Mouse (Mus musculus) G1E-ER4 (cell line): ENCODE measurements around the gene Mrpl41. TPM values are rescaled to one million over a fixed set of nuclear protein-coding genes. Genes with fewer than 3 reads are reported as not detected.

Experiments
- GATA1 ChIP-seq: IDR thresholded peaks from one replicate; pipeline ENCODE4 v1.8.0; 2012; ENCODE audit warnings: low read length, inconsistent platforms
- polyA plus RNA-seq: library from polyadenylated mRNA; stranded (reverse); fragments of >175 nt; gene quantifications from 2 replicates; pipeline ENCODE4 v1.2.3, GENCODE M21; 2012

Mrpl41 gene
- polyA plus RNA-seq, 1 experiment = 27.3 TPM

DNA sequence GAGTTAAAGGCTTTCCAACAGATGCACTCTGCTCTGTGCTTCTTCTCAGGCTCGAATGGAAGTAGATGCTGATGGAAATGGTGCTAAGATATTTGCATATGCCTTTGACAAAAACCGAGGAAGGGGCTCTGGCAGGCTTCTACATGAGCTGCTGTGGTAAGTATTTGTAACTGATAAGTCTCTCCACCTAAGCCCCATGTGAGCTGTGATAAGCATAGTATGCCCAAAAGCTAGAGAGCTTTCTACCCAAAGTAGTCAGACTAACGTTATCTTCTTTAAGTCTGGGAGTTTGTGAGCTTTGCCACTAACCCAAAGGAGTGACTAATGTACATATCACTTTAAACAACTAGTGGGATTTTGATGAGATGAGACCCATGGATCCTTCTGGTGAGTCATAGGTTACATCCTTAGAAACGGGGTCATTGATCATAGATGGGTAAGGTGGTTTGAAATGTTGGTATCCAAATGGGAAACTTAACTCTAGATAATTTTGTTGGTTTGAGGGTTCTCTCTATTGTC lies 22.3 kb downstream of the Mrpl41 start:
- no peak for TF ChIP-seq GATA1

DNA sequence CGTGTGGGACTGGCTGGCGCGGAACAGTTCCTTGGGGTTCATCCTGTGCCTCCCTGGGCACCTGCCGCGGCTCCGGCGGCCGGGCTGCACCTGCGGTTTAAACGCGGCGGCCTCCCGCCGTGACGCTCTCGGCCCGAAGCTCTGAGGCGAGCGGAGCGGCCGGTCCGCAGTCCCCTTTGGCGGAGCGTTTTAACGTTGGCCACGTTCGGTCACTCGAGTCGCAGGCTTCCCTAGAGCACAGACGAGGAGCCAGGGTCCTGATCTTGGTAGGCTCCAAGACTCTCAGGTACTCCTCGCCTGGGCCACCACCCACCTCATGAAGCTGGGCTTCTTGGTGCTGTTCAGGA lies 24.7 kb downstream of the Mrpl41 start:
- TF ChIP-seq GATA1 = no peak

DNA sequence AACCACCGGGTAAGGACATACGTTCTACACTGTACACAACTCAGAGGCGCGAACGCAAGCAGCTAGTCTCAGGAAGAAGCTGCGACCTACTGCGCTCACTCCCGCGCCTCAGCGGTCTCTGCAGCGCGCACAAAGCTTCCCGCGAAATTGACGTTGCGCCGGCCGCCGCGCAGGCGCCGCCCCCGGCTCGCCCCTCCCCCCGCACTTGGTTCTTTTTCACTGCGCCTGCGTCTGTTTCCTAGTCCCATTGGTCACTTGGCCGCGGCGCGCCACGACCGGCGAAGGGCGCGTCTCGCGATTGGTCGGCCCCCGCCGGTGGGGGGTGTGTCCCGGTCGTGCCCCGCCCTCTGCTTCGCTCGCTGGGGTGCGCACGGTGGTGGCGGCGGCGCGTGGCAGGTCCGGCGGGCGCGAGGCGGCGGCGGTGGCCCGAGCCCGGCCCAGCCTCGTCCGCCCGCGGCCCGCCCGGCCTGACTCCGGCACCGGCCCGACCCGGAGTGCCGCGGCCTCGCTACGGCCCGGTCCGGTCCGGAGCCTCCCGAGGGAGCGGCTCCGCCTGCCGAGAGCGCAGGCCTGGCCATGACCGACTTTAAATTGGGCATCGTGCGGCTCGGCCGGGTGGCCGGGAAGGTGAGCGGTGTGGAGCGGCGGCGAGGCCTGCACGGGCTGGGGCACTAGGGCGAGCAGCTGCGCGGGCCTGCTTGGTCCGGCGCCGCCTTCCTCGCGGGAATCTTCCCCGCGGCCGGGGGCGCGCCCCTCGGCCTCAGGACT lies 25.3 kb downstream of the Mrpl41 start, which contains the start of gene Zmynd19:
Gene Zmynd19 (plus strand): TSS at position 372 of the 768 bp plus-strand sequence.
- no peak for TF ChIP-seq GATA1

DNA sequence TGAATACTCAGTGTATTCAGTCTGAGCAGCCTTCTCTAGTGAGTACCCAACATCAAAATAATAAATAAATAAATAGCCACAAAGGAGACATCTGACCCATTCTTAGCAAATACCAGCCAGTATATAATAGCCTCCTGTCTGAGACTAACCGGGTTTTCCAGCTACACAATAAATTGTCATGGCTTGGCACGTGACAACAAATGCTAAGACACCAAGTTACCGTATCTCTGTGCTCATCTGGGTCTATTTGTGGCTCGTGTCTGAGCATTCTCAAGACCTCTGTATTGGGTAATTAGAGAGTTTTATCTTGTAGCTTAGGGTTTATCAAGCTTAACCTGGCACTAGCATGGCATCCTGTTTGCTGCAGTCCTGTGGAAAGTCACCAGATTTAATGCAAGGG lies 32.8 kb downstream of the Mrpl41 start:
- peak; percentile 14 for TF ChIP-seq GATA1

DNA sequence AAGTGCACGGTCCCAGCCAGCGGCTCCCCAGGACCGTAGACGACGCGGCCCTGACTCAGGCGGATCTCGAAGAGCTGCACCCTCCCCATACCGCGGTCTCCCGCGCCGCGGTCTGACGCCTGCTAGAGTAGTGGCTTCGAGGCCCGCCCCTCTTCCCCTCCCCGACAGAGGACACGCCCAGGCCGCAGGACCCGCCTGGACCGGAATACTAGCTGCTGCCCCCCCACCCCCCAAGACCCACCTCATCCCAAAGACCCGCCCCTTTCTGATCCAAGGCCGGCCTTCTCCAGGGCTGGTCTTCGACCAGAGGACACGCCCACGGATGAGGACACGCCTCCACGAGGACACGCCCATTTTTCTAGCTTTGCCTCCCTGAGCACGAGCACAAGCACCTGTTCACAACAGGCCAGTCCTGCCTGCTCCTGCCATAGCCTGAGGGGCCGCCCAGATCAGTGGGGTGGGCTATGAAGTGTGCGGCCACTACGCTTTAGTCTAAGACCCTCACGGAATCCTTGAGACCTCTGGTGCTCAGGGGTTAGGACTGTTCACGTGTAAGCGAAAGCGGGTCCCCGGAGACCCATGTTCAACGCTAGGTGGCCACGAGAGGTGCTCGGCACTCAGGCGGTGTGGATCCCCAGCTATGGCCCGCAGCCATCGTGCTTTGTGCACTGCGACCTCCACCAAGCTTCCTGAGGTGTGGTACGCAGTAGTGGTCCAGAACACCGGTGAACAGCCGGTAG lies 39.7 kb downstream of the Mrpl41 start, which contains the start of gene Arrdc1:
Gene Arrdc1 (minus strand): TSS at position 196 of the 740 bp plus-strand sequence.
- TF ChIP-seq GATA1 = no peak

DNA sequence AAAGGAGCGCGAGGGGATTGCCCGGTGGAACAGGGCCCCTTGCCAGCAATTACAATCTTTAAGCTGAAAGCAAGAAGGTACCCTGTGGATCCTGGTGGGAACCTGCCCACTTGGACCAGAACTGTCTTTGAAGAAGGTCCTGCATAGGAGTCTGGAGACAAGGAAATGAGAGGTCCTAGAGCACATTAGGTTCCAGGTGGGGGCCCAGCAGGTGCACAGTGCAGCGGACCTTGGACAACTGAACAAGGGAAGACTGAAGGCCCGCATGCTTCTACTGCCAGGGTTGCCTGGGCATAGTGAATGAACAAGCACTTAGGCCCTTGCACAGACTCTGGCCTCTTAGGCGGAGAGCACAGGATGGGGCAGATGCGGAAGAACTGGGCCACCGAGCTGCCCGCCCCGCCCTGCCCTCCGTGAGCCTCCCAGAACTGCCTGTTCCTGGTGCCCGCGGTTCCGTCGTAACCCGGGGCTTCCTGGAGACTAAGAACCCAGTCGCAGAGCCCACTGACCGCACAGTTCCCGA lies 40.4 kb downstream of the Mrpl41 start:
- TF ChIP-seq GATA1 = no peak

DNA sequence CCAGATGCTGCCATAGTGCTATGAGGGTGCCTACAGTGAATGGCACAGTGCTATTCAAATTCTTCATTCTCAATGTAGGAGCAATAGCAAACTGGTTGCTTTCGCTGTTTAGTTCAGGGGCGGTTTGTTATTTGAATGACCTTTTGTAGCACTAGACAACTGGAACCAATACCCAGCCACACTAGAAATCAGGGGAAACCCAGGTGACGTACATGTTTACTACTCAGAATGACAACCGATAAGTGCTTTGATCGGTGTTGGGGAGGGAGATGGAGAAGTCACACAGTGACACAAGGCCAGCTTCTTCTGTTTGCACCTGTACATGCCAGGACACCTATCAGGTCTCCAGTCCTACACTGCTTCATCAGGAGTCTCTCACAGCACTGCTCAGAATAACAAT lies 45.3 kb downstream of the Mrpl41 start:
- TF ChIP-seq GATA1 = no peak

DNA sequence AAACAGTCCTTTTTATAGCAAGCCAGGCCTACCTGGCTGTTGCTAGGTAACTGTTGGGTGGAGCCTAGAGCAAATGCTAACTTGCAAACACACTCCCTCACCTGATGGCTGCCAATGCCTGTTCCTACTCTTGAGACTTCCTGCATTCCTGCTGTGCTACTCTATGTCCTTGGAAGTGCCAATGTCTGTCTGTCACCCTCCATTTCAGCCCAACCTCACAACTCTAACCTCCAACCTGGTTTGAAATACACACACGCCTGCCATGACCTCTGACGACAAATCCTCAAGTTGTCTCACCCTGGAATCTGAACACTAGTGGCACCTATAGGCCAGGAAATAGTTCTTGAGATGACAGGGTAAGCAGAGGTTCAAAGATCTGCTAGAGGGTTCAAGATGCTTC lies 45.8 kb downstream of the Mrpl41 start:
- no peak for TF ChIP-seq GATA1

DNA sequence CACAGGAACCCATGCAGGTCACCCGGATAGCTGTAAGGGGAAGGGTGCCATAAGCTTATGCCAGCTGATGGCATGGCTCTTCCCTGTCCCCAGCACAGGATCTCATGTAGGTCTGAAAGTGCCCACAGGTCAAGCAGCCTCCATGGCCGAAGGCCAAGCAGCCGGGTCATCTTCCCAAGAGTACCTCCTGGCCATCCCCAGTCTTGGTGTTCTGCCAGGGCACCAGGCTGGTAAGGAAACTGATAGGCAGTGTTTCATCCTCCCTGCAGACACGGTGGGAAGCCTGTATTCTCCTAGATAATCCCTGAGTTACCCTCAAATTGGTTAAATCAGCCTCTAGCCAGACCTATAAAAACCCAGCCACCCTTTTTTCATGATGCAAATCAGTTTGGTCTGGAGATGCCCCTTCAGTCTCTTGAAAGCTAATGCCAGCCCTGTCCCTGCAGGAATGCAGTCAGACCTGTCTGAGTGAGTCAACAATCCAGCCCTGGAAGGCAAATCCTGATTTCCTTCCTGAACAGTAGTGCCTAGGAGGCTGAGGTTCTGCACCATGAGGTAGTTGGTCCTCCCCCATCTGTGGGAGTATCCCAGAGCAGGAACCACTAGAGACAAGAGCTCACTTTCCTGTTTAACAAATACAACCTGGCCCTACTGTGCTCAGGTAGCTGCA lies 47.0 kb downstream of the Mrpl41 start:
- TF ChIP-seq GATA1 = no peak

DNA sequence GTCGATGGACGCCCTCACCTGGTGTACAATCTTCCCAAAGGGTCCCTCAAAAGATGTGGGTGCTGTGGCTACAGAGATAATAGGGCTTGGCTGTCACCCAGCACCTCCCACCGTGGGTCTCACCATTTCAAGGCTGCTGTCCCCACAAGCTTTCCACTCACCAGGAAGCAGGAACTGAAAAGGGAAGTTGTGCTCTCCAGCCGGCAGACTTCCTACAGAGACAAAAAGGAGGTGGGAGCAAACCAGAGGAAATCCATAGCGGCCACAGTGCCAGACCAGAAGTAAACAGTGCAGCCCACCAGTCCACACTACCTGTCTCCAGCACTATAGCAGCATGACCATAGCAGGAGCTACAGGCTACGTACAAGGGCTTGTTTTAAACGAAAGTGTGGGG lies 47.9 kb downstream of the Mrpl41 start:
- no peak for TF ChIP-seq GATA1

DNA sequence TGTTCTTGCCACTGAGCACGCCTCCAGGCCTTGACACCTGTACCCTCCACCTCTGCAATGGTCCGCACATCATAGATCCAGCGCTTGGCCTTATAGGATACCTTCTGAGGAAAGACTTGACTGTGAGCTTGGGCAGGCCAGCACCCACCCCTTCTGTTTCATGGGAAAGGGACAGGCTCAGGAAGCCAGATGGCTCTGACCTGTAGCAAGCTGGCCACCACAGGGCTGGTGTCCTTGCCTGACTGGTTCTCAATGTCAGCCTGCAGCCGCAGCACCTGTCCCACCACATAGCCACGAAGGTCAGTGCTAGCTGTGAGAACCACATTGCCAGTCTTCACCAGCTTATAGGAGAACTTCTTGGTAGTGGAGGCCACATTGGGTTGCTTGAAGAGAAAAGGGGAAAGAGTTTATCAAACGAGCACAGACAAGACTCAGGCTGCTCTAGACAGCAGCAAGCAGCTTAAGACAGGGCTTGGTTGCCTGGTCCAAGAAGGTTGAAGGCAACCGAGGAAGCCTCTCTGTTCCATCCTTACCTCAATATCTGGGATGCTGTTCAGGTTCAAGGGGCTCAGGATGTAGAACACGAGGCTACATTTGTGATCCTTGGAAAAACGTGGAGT lies 48.4 kb downstream of the Mrpl41 start:
- no peak for TF ChIP-seq GATA1

DNA sequence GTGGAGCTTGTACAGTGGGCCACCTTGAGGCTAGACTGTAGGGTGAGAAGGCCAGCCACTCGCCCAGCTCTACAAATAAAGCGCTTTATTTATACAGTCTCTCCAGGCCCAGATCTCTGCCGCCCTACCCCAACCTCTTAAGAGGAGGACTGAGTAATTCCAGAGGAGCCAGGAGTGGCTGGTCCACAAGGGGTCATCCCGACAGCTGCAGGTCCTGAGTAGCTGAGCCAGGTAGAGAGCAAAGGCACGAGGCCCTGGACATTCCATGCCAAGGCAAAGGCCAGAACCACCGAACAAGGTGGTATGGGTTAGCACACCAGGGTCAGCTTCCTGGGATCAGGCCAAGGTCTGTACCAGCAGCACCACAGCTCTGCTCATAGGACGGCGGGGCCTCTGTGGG lies 49.6 kb downstream of the Mrpl41 start:
- TF ChIP-seq GATA1 = no peak

Other genes with a start within 250 kb of the Mrpl41 start
- not detected in 2 replicates for gene Cacna1b, start 211.9 kb downstream of the Mrpl41 start, polyA plus RNA-seq
- 59.4 and 65.7 TPM in 2 replicates for gene Ehmt1, start 55.5 kb downstream of the Mrpl41 start, polyA plus RNA-seq
- 28.2 and 39.2 TPM in 2 replicates for gene Arrdc1, start 39.8 kb downstream of the Mrpl41 start, polyA plus RNA-seq
- gene Zmynd19, start 25.3 kb downstream of the Mrpl41 start, polyA plus RNA-seq = 16.5 and 19.4 TPM in 2 replicates
- 18.6 and 22.4 TPM in 2 replicates for gene Dph7, start 12.7 kb downstream of the Mrpl41 start, polyA plus RNA-seq
- 4.0 TPM in 2 replicates for gene Pnpla7, start 935 bp upstream of the Mrpl41 start, polyA plus RNA-seq
- 51.6 and 56.3 TPM in 2 replicates for gene Nsmf, start 79.3 kb upstream of the Mrpl41 start, polyA plus RNA-seq
- not detected in 2 replicates for gene Entpd8, start 105.2 kb upstream of the Mrpl41 start, polyA plus RNA-seq
- 0.06 and 0.18 TPM in 2 replicates for gene Noxa1, start 120.1 kb upstream of the Mrpl41 start, polyA plus RNA-seq
- gene Nrarp, start 205.7 kb upstream of the Mrpl41 start, polyA plus RNA-seq = not detected in 2 replicates
- 9.9 and 11.1 TPM in 2 replicates for gene Tor4a, start 221.8 kb upstream of the Mrpl41 start, polyA plus RNA-seq
- 26.4 and 34.1 TPM in 2 replicates for gene Nelfb, start 236.4 kb upstream of the Mrpl41 start, polyA plus RNA-seq
- not detected in 2 replicates for gene Stpg3, start 239.5 kb upstream of the Mrpl41 start, polyA plus RNA-seq
- gene Fam166a, start 243.6 kb upstream of the Mrpl41 start, polyA plus RNA-seq = 0.09 TPM in 1 of 2 replicates, not detected in the other
- gene Tubb4b, start 249.6 kb upstream of the Mrpl41 start, polyA plus RNA-seq = 462 and 587 TPM in 2 replicates